Mouse (Mus musculus) heart, postnatal 36 days (tissue): ENCODE results near the gene Atn1. TPM values are rescaled to one million over a fixed set of nuclear protein-coding genes. Genes with fewer than 3 reads are reported as not detected.
"Not testable (repeated sequence)": the region's sequence is repeated elsewhere in the genome, so short reads cannot be mapped to it uniquely, and the experiment has no call there.

ENCODE experiments used
- DNase-seq, 2 experiments: peaks; one replicate each; pipeline ENCODE4 v3.0.0; 2021 to 2022
- intact Hi-C: fragments of 180-260 bp; cut with DNase I; formaldehyde crosslinking; loops from one replicate; pipeline ENCODE4 v1.15.1; 2025
- total RNA-seq, 2 experiments: library from RNA; stranded (reverse); gene quantifications; 2 replicates each; pipeline ENCODE4 v1.2.3; 2021

The Atn1 gene
- 10 to 100 TPM; 41.0 to 46.4 TPM for total RNA-seq

GRCm38 (mm10) chr6:124755831-124756595 lies at the start of gene Atn1, which contains the start of gene Gm45234:
Atn1 (minus strand) TSS chr6:124756524.
Gm45234 (minus strand) TSS chr6:124756021.
- DNase-seq: peak; percentile 65 to 77
- intact Hi-C loops: loop anchor here (2.0 to 10.0 kb wide), 5 partner anchors 49 to 341 kb away; partner anchors contain the start of genes C1ra, Lpcat3 and Pex5

GRCm38 (mm10) chr6:124805341-124806321 lies 49.3 kb upstream of the Atn1 start:
- intact Hi-C loops: loop anchor here (1.0 to 5.0 kb wide), 3 partner anchors 10 to 103 kb away; partner anchors contain the start of genes Atn1 and Gm45234
- DNase-seq: peak; percentile 94 to 95

- intact Hi-C loops: loop anchor here (2.0 kb wide), 1 partner anchor 48 kb away; the partner anchor contains the start of genes Atn1 and Gm45234
- DNase-seq: no peak
Observed at GRCm38 (mm10) chr6:124804341-124804740, 48.0 kb upstream of the Atn1 start.

GRCm38 (mm10) chr6:124803691-124804090 lies 47.4 kb upstream of the Atn1 start:
- intact Hi-C loops: loop anchor here (2.0 kb wide), 1 partner anchor 47 kb away; the partner anchor contains the start of genes Atn1 and Gm45234
- DNase-seq: not testable (repeated sequence)

- no peak for DNase-seq
- intact Hi-C loops: no loop called here
Observed at GRCm38 (mm10) chr6:124803061-124803460, 46.7 kb upstream of the Atn1 start.

- DNase-seq, intact Hi-C loops: not testable (repeated sequence)
Observed at GRCm38 (mm10) chr6:124802400-124802799, 46.1 kb upstream of the Atn1 start.

- no peak for DNase-seq
- intact Hi-C loops: no loop called here
Observed at GRCm38 (mm10) chr6:124796200-124796599, 39.9 kb upstream of the Atn1 start.

GRCm38 (mm10) chr6:124795781-124796180 lies 39.5 kb upstream of the Atn1 start:
- no peak for DNase-seq
- intact Hi-C loops: loop anchor here (1.0 kb wide), 1 partner anchor 10 kb away; no protein-coding TSS in a partner anchor

- DNase-seq: no peak
- intact Hi-C loops: no loop called here
Observed at GRCm38 (mm10) chr6:124791911-124792310, 35.6 kb upstream of the Atn1 start.

- intact Hi-C loops: no loop called here
Observed at GRCm38 (mm10) chr6:124790121-124790520, 33.8 kb upstream of the Atn1 start.

GRCm38 (mm10) chr6:124789519-124789918 lies 33.2 kb upstream of the Atn1 start:
- intact Hi-C loops: no loop called here
- no peak for DNase-seq

More at GRCm38 (mm10) chr6:124790121-124790520, 33.8 kb upstream of the Atn1 start:
- DNase-seq: no peak

GRCm38 (mm10) chr6:124787722-124788121 lies 31.4 kb upstream of the Atn1 start:
- DNase-seq: no peak
- intact Hi-C loops: no loop called here

GRCm38 (mm10) chr6:124786756-124787420 lies 30.6 kb upstream of the Atn1 start:
- intact Hi-C loops: no loop called here
- no peak for DNase-seq

- peak in 1 of 2 experiments; percentile 32 for DNase-seq
- intact Hi-C loops: no loop called here
Observed at GRCm38 (mm10) chr6:124782436-124782835, 26.1 kb upstream of the Atn1 start.

GRCm38 (mm10) chr6:124780917-124781316 lies 24.6 kb upstream of the Atn1 start:
- intact Hi-C loops: no loop called here
- DNase-seq: no peak

- no peak for DNase-seq
- intact Hi-C loops: no loop called here
Observed at GRCm38 (mm10) chr6:124779984-124780416, 23.7 kb upstream of the Atn1 start.

GRCm38 (mm10) chr6:124779222-124779983 lies 23.1 kb upstream of the Atn1 start, which contains the start of gene Lrrc23:
Lrrc23 (minus strand) TSS chr6:124779727.
- intact Hi-C loops: no loop called here
- DNase-seq: peak; percentile 41 to 65

GRCm38 (mm10) chr6:124770511-124770910 lies 14.2 kb upstream of the Atn1 start:
- intact Hi-C loops: no loop called here
- DNase-seq: no peak

GRCm38 (mm10) chr6:124770013-124770412 lies 13.7 kb upstream of the Atn1 start:
- intact Hi-C loops: no loop called here
- DNase-seq: no peak
